Mouse (Mus musculus) small intestine, adult 2 months (tissue): ENCODE results near the gene Pih1d1.

Experiments used
- CTCF ChIP-seq: fragments of 200-500 bp; IDR thresholded peaks from 2 replicates; pipeline ENCODE4 v1.5.1; 2012; ENCODE audit warnings: low read depth, mild to moderate bottlenecking, control low read depth, inconsistent platforms, low read length, moderate library complexity, mixed read lengths; ENCODE audit not compliant: insufficient replicate concordance, insufficient read length; ENCODE audit errors: extremely low read depth
- POLR2A ChIP-seq: fragments of 200-500 bp; IDR thresholded peaks from 2 replicates; pipeline ENCODE4 v1.6.1; 2012; ENCODE audit warnings: low read depth, mild to moderate bottlenecking, control low read depth, inconsistent platforms, low read length, moderate library complexity

DNA sequence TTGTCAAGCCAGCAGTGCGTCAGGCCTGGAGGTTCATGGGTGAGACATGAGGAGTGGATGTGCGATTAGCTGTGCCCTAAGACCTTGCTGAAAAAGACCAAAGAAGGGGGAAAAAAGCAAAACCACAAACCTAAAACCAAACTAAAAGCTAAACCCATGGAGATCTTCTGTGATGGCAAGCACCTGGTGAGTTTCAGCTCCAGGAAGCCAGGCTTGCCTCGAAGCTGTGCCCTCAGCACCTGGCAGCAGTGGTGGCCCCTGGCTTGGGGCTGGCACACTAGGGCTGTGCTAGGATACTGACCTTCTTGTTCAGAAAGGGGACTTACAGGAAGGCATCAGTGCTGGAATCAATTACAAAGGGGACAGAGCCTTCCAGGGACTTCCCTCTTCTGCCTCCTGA lies 12.8 kb upstream of the Pih1d1 start:
- TF ChIP-seq POLR2A (no peak), CTCF (no peak)
